Mouse (Mus musculus) heart, postnatal 25 days (tissue): ENCODE measurements around the gene A630073D07Rik. TPM values are rescaled to one million over a fixed set of nuclear protein-coding genes. Genes with fewer than 3 reads are reported as not detected.
"Not testable (repeated sequence)": the region's sequence is repeated elsewhere in the genome, so short reads cannot be mapped to it uniquely, and the experiment has no call there.

Experiments
- DNase-seq: peaks from one replicate; pipeline ENCODE4 v3.0.0; 2022; ENCODE audit warnings: low spot score
- intact Hi-C: fragments of 180-260 bp; cut with DNase I; formaldehyde crosslinking; loops from one replicate; pipeline ENCODE4 v1.15.1; 2025
- total RNA-seq, 2 experiments: library from RNA; stranded (reverse); gene quantifications; 2 replicates each; pipeline ENCODE4 v1.2.3; 2021

A630073D07Rik gene
- total RNA-seq = not detected

- intact Hi-C loops = loop anchor here (10.0 kb wide), 1 partner anchor 1223 kb away; no protein-coding TSS in a partner anchor
- no peak for DNase-seq
These were observed at the start of gene A630073D07Rik for GRCm38 (mm10) chr6:132651426-132651825. TSS of gene A630073D07Rik (minus strand) at chr6:132651526.

GRCm38 (mm10) chr6:132700907-132701306, 49.6 kb upstream of the A630073D07Rik start, which contains the start of gene Tas2r121:
TSS of gene Tas2r121 (minus strand) at chr6:132701007.
- DNase-seq = no peak
- intact Hi-C loops = no loop called here

- intact Hi-C loops = not testable (repeated sequence)
These were observed 40.3 kb upstream of the A630073D07Rik start for GRCm38 (mm10) chr6:132691596-132691995.

GRCm38 (mm10) chr6:132656653-132657052, 5.3 kb upstream of the A630073D07Rik start, which contains the start of gene Tas2r120:
TSS of gene Tas2r120 (plus strand) at chr6:132656953.
- intact Hi-C loops = loop anchor here (10.0 kb wide), 1 partner anchor 1218 kb away; no protein-coding TSS in a partner anchor
- DNase-seq = no peak

More at GRCm38 (mm10) chr6:132691596-132691995, 40.3 kb upstream of the A630073D07Rik start:
- DNase-seq = not testable (repeated sequence)

- intact Hi-C loops = loop anchor here (10.0 kb wide), 1 partner anchor 555 kb away; no protein-coding TSS in a partner anchor
- no peak for DNase-seq
These were observed 1.9 kb downstream of the A630073D07Rik start for GRCm38 (mm10) chr6:132649399-132649798.

- DNase-seq, intact Hi-C loops: not testable (repeated sequence)
These were observed 55.7 kb downstream of the A630073D07Rik start, which contains the start of gene Prp2 for GRCm38 (mm10) chr6:132595613-132596012. TSS of gene Prp2 (plus strand) at chr6:132595913.

Other genes starting within 250 kb of the A630073D07Rik start
- not detected for gene Prh1, start 81.7 kb downstream of the A630073D07Rik start, total RNA-seq
- gene Prp2, start 55.6 kb downstream of the A630073D07Rik start, total RNA-seq = not detected
- gene Tas2r120, start 5.4 kb upstream of the A630073D07Rik start, total RNA-seq = not detected
- not detected for gene Tas2r121, start 49.5 kb upstream of the A630073D07Rik start, total RNA-seq
- gene Tas2r122, start 60.4 kb upstream of the A630073D07Rik start, total RNA-seq = not detected
- gene Tas2r115, start 86.5 kb upstream of the A630073D07Rik start, total RNA-seq = not detected
- gene Tas2r124, start 103.2 kb upstream of the A630073D07Rik start, total RNA-seq = not detected
- gene Tas2r102, start 110.6 kb upstream of the A630073D07Rik start, total RNA-seq = not detected
- gene Tas2r136, start 126.6 kb upstream of the A630073D07Rik start, total RNA-seq = not detected
- gene Tas2r117, start 151.3 kb upstream of the A630073D07Rik start, total RNA-seq = not detected
- gene Tas2r123, start 195.6 kb upstream of the A630073D07Rik start, total RNA-seq = not detected
- not detected for gene Tas2r116, start 203.9 kb upstream of the A630073D07Rik start, total RNA-seq
- gene Tas2r110, start 216.5 kb upstream of the A630073D07Rik start, total RNA-seq = not detected
- gene Tas2r113, start 241.5 kb upstream of the A630073D07Rik start, total RNA-seq = not detected